Mouse (Mus musculus): ENCODE data around the gene Dpp4. TPM values are rescaled to one million over a fixed set of nuclear protein-coding genes. Genes with fewer than 3 reads are reported as not detected.

The Dpp4 gene
- polyA plus RNA-seq, 1 experiment from 2014 or later: 26.5 TPM

- H3K36me3 ChIP-seq (ENCODE audit: control insufficient read depth, insufficient read depth, low read length): no peaks in the 10 kb centered on the region
- H3K9me3 ChIP-seq (ENCODE audit: control insufficient read depth, low read length): no peaks in the 10 kb centered on the region
- H3K27ac ChIP-seq (replicated peaks in 1 of 2; ENCODE audit: control insufficient read depth in 1 of 2, insufficient read depth in 1 of 2, low read depth in 2 of 2, low read length in 2 of 2): no peak overlapping the region; a peak in 1 of 4 replicates
- WGBS: 67% methylated on average over 6 of the region's 6 CpGs
- H3K4me1 ChIP-seq (ENCODE audit: control insufficient read depth in 2 of 2, insufficient read depth in 2 of 2, low read length in 2 of 2): peaks cover 0 to 3% of the 10 kb centered on the region in 2 experiments; a peak in 1 of 4 replicates
- no peaks in the 10 kb centered on the region for H3K27me3 ChIP-seq (ENCODE audit: control insufficient read depth, insufficient read depth, low read length)
- H3K9ac ChIP-seq (ENCODE audit: low read length): no peak overlapping the region
- H3K4me2 ChIP-seq (ENCODE audit: low read length): no peak overlapping the region
- no peak overlapping the region for H3K4me3 ChIP-seq (ENCODE audit: control insufficient read depth in 1 of 2, insufficient read depth in 1 of 2, low read depth in 1 of 2, low read length in 2 of 2)
- ATAC-seq (ENCODE audit: insufficient number of reproducible peaks, insufficient read depth, low FRiP score, low read depth): no peak
Observed at GRCm38 (mm10) chr2:62422515-62423342, 10.7 kb upstream of the Dpp4 start.

GRCm38 (mm10) chr2:62421229-62421628 is 9.2 kb upstream of the Dpp4 start:
- Histone ChIP-seq H3K9me3 (ENCODE audit: control insufficient read depth, low read length) (no peaks in the 10 kb centered on the region), H3K4me1 (ENCODE audit: control insufficient read depth in 2 of 2, insufficient read depth in 2 of 2, low read length in 2 of 2) (peaks cover 0 to 3% of the 10 kb centered on the region in 2 experiments; a peak in 1 of 4 replicates), H3K36me3 (ENCODE audit: control insufficient read depth, insufficient read depth, low read length) (no peaks in the 10 kb centered on the region), H3K27ac (replicated peaks in 1 of 2; ENCODE audit: control insufficient read depth in 1 of 2, insufficient read depth in 1 of 2, low read depth in 2 of 2, low read length in 2 of 2) (no peak overlapping the region), H3K27me3 (ENCODE audit: control insufficient read depth, insufficient read depth, low read length) (no peaks in the 10 kb centered on the region), H3K9ac (ENCODE audit: low read length) (no peak overlapping the region), H3K4me3 (ENCODE audit: control insufficient read depth in 1 of 2, insufficient read depth in 1 of 2, low read depth in 1 of 2, low read length in 2 of 2) (no peak overlapping the region), H3K4me2 (ENCODE audit: low read length) (no peak overlapping the region)
- 86% methylated on average over 4 of the region's 4 CpGs for WGBS
- ATAC-seq (ENCODE audit: insufficient number of reproducible peaks, insufficient read depth, low FRiP score, low read depth): no peak

- ATAC-seq (ENCODE audit: insufficient number of reproducible peaks, insufficient read depth, low FRiP score, low read depth): no peak
- 66% methylated on average over 3 of the region's 3 CpGs for WGBS
- H3K9me3 ChIP-seq (ENCODE audit: control insufficient read depth, low read length): no peaks in the 10 kb centered on the region
- no peak overlapping the region for H3K4me2 ChIP-seq (ENCODE audit: low read length)
- no peak overlapping the region for H3K27ac ChIP-seq (replicated peaks in 1 of 2; ENCODE audit: control insufficient read depth in 1 of 2, insufficient read depth in 1 of 2, low read depth in 2 of 2, low read length in 2 of 2)
- H3K36me3 ChIP-seq (ENCODE audit: control insufficient read depth, insufficient read depth, low read length): no peaks in the 10 kb centered on the region
- H3K27me3 ChIP-seq (ENCODE audit: control insufficient read depth, insufficient read depth, low read length): no peaks in the 10 kb centered on the region
- H3K4me3 ChIP-seq (ENCODE audit: control insufficient read depth in 1 of 2, insufficient read depth in 1 of 2, low read depth in 1 of 2, low read length in 2 of 2): no peak overlapping the region
- H3K4me1 ChIP-seq (ENCODE audit: control insufficient read depth in 2 of 2, insufficient read depth in 2 of 2, low read length in 2 of 2): peaks cover 0 to 3% of the 10 kb centered on the region in 2 experiments; a peak in 1 of 4 replicates
- H3K9ac ChIP-seq (ENCODE audit: low read length): no peak overlapping the region
Observed at GRCm38 (mm10) chr2:62420045-62420444, 8.0 kb upstream of the Dpp4 start.

GRCm38 (mm10) chr2:62417233-62417632 is 5.2 kb upstream of the Dpp4 start:
- H3K27ac ChIP-seq (replicated peaks in 1 of 2; ENCODE audit: control insufficient read depth in 1 of 2, insufficient read depth in 1 of 2, low read depth in 2 of 2, low read length in 2 of 2): no peak overlapping the region
- H3K4me1 ChIP-seq (ENCODE audit: control insufficient read depth in 2 of 2, insufficient read depth in 2 of 2, low read length in 2 of 2): no peaks in the 10 kb centered on the region
- no peak overlapping the region for H3K4me3 ChIP-seq (ENCODE audit: control insufficient read depth in 1 of 2, insufficient read depth in 1 of 2, low read depth in 1 of 2, low read length in 2 of 2)
- 63% methylated on average over 1 of the region's 1 CpGs for WGBS
- ATAC-seq (ENCODE audit: insufficient number of reproducible peaks, insufficient read depth, low FRiP score, low read depth): no peak
- no peaks in the 10 kb centered on the region for H3K36me3 ChIP-seq (ENCODE audit: control insufficient read depth, insufficient read depth, low read length)
- peaks cover 8% of the 10 kb centered on the region; the same call in 1 of the 2 replicates for H3K27me3 ChIP-seq (ENCODE audit: control insufficient read depth, insufficient read depth, low read length)
- no peaks in the 10 kb centered on the region for H3K9me3 ChIP-seq (ENCODE audit: control insufficient read depth, low read length)
- no peak overlapping the region for H3K9ac ChIP-seq (ENCODE audit: low read length)
- H3K4me2 ChIP-seq (ENCODE audit: low read length): no peak overlapping the region

GRCm38 (mm10) chr2:62411211-62412080 is 585 bp downstream of the Dpp4 start:
- peak; percentile 71 for ATAC-seq (ENCODE audit: insufficient number of reproducible peaks, insufficient read depth, low FRiP score, low read depth)
- Histone ChIP-seq H3K9ac (ENCODE audit: low read length) (peak overlapping the region; percentile 73), H3K4me3 (ENCODE audit: control insufficient read depth in 1 of 2, insufficient read depth in 1 of 2, low read depth in 1 of 2, low read length in 2 of 2) (peak overlapping the region; percentile 57 to 59), H3K9me3 (ENCODE audit: control insufficient read depth, low read length) (no peaks in the 10 kb centered on the region), H3K27ac (replicated peaks in 1 of 2; ENCODE audit: control insufficient read depth in 1 of 2, insufficient read depth in 1 of 2, low read depth in 2 of 2, low read length in 2 of 2) (peak overlapping the region in 1 of 2 experiments; percentile 37; a peak in 3 of 4 replicates), H3K4me2 (ENCODE audit: low read length) (peak overlapping the region; percentile 98), H3K27me3 (ENCODE audit: control insufficient read depth, insufficient read depth, low read length) (peaks cover 8% of the 10 kb centered on the region; the same call in 1 of the 2 replicates), H3K4me1 (ENCODE audit: control insufficient read depth in 2 of 2, insufficient read depth in 2 of 2, low read length in 2 of 2) (peaks cover 3 to 6% of the 10 kb centered on the region in 2 experiments; a peak in 2 of 4 replicates), H3K36me3 (ENCODE audit: control insufficient read depth, insufficient read depth, low read length) (no peaks in the 10 kb centered on the region)
- WGBS: 8% methylated on average over 47 of the region's 47 CpGs

- H3K27ac ChIP-seq (replicated peaks in 1 of 2; ENCODE audit: control insufficient read depth in 1 of 2, insufficient read depth in 1 of 2, low read depth in 2 of 2, low read length in 2 of 2): peak overlapping the region in 1 of 2 experiments; percentile 9; a peak in 1 of 4 replicates
- no peak overlapping the region for H3K4me2 ChIP-seq (ENCODE audit: low read length)
- 17% methylated on average over 4 of the region's 4 CpGs for WGBS
Observed at GRCm38 (mm10) chr2:62408701-62409201, 3.3 kb downstream of the Dpp4 start.

GRCm38 (mm10) chr2:62408216-62408615 is 3.8 kb downstream of the Dpp4 start:
- Histone ChIP-seq H3K4me3 (ENCODE audit: control insufficient read depth in 1 of 2, insufficient read depth in 1 of 2, low read depth in 1 of 2, low read length in 2 of 2) (no peak overlapping the region), H3K9me3 (ENCODE audit: control insufficient read depth, low read length) (no peaks in the 10 kb centered on the region), H3K27me3 (ENCODE audit: control insufficient read depth, insufficient read depth, low read length) (peaks cover 6% of the 10 kb centered on the region; the same call in 1 of the 2 replicates), H3K27ac (replicated peaks in 1 of 2; ENCODE audit: control insufficient read depth in 1 of 2, insufficient read depth in 1 of 2, low read depth in 2 of 2, low read length in 2 of 2) (no peak overlapping the region), H3K4me2 (ENCODE audit: low read length) (no peak overlapping the region), H3K4me1 (ENCODE audit: control insufficient read depth in 2 of 2, insufficient read depth in 2 of 2, low read length in 2 of 2) (peaks cover 3 to 6% of the 10 kb centered on the region in 2 experiments; a peak in 2 of 4 replicates), H3K9ac (ENCODE audit: low read length) (no peak overlapping the region), H3K36me3 (ENCODE audit: control insufficient read depth, insufficient read depth, low read length) (no peaks in the 10 kb centered on the region)
- WGBS: 74% methylated on average over 5 of the region's 5 CpGs
- no peak for ATAC-seq (ENCODE audit: insufficient number of reproducible peaks, insufficient read depth, low FRiP score, low read depth)

More at GRCm38 (mm10) chr2:62408701-62409201, 3.3 kb downstream of the Dpp4 start:
- H3K9me3 ChIP-seq (ENCODE audit: control insufficient read depth, low read length): no peaks in the 10 kb centered on the region
- peak; percentile 51; the same call in 1 of the 2 replicates for ATAC-seq (ENCODE audit: insufficient number of reproducible peaks, insufficient read depth, low FRiP score, low read depth)
- H3K4me1 ChIP-seq (ENCODE audit: control insufficient read depth in 2 of 2, insufficient read depth in 2 of 2, low read length in 2 of 2): peaks cover 3 to 6% of the 10 kb centered on the region in 2 experiments; a peak in 2 of 4 replicates
- H3K9ac ChIP-seq (ENCODE audit: low read length): no peak overlapping the region
- peaks cover 8% of the 10 kb centered on the region; the same call in 1 of the 2 replicates for H3K27me3 ChIP-seq (ENCODE audit: control insufficient read depth, insufficient read depth, low read length)
- H3K36me3 ChIP-seq (ENCODE audit: control insufficient read depth, insufficient read depth, low read length): no peaks in the 10 kb centered on the region
- H3K4me3 ChIP-seq (ENCODE audit: control insufficient read depth in 1 of 2, insufficient read depth in 1 of 2, low read depth in 1 of 2, low read length in 2 of 2): no peak overlapping the region

All from heart, embryonic 14.5 days (tissue).